Mouse (Mus musculus): ENCODE measurements around the gene Tmx2.
"Not testable (repeated sequence)": the region's sequence is repeated elsewhere in the genome, so short reads cannot be mapped to it uniquely, and the experiment has no call there.

Gene Tmx2

DNA sequence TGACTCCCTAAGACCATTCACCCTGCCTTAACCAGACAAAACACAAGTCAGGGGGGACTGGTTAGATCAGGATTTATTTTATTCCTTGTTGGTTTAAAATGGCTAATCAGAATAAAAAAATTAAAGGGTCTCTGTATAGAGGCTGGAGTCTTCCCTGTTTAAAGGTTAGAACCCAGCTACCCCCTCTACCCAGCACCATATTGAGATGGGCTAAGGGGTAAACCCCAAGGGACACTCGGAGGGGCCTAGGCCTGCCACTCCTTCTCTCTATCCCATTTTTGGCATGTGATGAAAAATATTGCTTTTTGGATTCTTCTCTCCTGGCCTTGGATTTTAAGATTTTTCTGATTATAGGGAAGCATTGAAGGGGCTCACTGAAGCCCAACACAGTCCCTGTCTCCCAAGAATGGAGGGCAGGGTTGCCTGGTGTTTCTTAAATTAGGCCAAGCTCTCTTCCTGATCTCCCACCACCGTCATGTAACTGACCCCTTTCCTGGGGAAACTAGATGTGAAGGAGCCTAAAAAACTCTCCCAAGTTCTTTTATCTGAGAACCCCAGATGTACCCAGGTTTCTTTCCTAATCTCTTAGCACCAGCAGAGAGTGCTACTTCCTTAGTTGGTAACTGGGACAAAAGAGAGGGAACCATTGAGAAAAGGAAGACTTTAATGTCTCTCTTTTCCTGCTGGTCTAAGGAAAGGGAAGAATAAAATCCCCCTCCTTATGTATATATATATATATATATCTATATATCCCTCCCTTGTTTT is 9.3 kb upstream of the Tmx2 start:
- DNase-seq (ENCODE audit: low read depth, low spot score) = no peak

GRCm38 (mm10) chr2:84682605-84683183 is 3.8 kb upstream of the Tmx2 start:
- DNase-seq (ENCODE audit: low read depth, low spot score) = no peak

DNA sequence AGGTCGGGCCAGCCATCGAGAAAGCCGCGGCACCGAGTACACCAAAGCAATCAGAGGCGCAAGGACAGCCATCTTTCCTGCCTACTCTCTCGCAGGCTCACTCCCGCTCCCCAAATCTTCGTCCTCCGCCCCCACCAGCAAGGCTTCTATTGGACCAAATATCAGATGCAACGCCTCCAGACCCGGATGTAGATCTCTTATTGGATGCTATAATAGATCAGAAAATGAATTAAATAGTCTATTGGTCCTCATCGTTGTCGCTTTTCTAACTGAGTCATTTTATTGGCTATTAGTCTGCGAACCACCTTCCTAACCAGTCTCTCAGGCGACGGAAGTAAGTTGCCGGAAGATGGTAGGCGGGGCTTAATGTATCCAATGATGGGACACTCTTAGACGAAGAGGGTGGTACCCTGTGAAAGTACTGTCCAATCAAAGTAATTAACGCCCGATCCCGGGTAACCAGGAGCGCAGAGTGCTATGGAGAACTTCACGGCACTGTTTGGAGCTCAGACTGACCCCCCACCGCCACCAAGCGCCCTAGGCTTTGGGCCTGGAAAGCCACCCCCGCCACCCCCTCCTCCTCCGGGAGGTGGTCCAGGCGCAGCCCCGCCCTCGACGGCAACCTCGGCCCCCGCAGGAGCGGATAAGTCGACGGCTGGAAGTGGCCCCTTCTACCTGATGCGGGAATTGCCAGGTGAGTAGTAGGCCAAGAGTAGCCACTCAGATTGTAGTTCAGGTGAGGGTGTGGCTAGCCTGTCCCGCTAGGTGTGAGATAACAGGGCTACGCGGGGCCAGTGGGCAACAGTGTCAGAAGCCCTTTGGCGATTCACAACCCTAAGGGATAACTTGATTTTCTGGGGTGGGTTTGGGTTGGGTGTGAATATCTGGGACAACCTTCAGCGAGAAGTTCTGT is 716 bp downstream of the Tmx2 start, which contains the start of the genes Gm28635 and Med19:
Gene Gm28635, minus strand, starts transcription at position 74 of the 913 bp plus-strand sequence.
Gene Med19, plus strand, starts transcription at position 435 of the 913 bp plus-strand sequence.
- DNase-seq (ENCODE audit: low read depth, low spot score) = peak; percentile 98

- no peak for DNase-seq (ENCODE audit: low read depth, low spot score)
Measured at GRCm38 (mm10) chr2:84677270-84677967, 1.5 kb downstream of the Tmx2 start.

GRCm38 (mm10) chr2:84671535-84671934 is 7.4 kb downstream of the Tmx2 start:
- DNase-seq (ENCODE audit: low read depth, low spot score) = not testable (repeated sequence)

GRCm38 (mm10) chr2:84670569-84670933 is 8.4 kb downstream of the Tmx2 start, which contains the start of gene Selenoh:
TSS of gene Selenoh (minus strand) at chr2:84670770.
- peak; percentile 92 for DNase-seq (ENCODE audit: low read depth, low spot score)

DNA sequence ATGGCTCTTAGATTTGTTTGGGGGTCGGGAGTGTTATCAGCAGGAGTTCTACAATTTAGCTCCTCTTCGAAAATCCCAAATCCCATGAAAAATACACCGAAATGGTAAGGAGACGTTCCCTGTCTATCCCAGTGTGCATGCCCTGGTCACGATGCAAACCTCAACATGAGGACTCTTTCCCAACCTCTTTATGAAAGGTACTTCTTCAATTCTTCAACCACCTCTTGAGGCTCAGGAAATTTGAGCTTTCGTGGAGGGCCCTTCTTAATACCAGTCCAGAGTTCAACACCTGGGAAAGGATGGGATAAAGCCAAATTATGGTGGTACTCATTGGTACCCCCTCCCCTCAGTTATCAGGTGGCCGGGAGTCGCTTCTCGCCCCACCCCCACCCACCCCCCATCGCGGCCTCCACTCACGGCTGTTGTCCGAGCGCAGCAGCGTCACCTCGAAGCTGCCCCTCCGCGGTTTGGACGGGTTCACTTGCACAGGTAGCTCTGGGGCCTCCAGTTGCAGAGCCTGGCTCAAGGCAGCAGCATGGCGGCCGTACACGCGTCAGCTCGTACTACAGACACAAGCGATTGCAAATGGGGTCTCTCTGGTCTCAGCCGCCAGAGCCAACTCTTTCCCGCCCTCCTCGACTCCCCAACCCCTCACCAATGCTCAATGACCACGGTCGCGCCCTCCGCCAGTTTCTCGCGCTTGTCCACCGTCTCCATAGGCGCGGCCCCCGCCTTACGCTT is 8.9 kb downstream of the Tmx2 start:
- peak; percentile 51 for DNase-seq (ENCODE audit: low read depth, low spot score)

GRCm38 (mm10) chr2:84666081-84666480 is 12.9 kb downstream of the Tmx2 start:
- DNase-seq (ENCODE audit: low read depth, low spot score) = no peak

DNA sequence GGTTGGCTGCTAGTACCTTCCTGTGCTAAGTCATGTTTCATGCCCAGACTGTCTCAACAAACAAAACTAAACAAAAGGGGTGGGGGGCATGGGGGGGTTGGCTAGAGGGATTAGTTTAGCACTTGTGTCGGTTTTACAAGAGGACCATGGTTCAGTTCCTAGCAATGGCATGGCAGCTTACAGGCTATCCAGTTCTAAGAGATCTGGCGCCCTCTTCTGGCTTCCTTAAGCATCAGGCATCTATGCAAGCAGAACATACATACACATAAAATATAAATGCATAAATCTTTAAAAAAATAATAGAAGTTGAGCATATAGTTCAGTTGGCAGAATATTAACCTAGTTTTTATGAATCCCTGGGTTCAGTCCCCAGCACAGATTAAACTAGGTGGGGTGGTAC is 16.1 kb downstream of the Tmx2 start:
- DNase-seq (ENCODE audit: low read depth, low spot score) = peak; percentile 76

GRCm38 (mm10) chr2:84660253-84660652 is 18.7 kb downstream of the Tmx2 start:
- DNase-seq (ENCODE audit: low read depth, low spot score) = peak; percentile 81

- no peak for DNase-seq (ENCODE audit: low read depth, low spot score)
Measured at GRCm38 (mm10) chr2:84658806-84659205, 20.1 kb downstream of the Tmx2 start, which contains the start of gene Btbd18. TSS of gene Btbd18 (plus strand) at chr2:84659079.

GRCm38 (mm10) chr2:84655864-84656263 is 23.1 kb downstream of the Tmx2 start:
- DNase-seq (ENCODE audit: low read depth, low spot score) = no peak

- no peak for DNase-seq (ENCODE audit: low read depth, low spot score)
Measured at GRCm38 (mm10) chr2:84653354-84653753, 25.6 kb downstream of the Tmx2 start.

- peak; percentile 22 for DNase-seq (ENCODE audit: low read depth, low spot score)
Measured at GRCm38 (mm10) chr2:84650464-84651195, 28.3 kb downstream of the Tmx2 start, which contains the start of gene Ctnnd1. TSS of gene Ctnnd1 (minus strand) at chr2:84650765.

- DNase-seq (ENCODE audit: low read depth, low spot score) = no peak
Measured at GRCm38 (mm10) chr2:84649674-84650073, 29.3 kb downstream of the Tmx2 start.

DNA sequence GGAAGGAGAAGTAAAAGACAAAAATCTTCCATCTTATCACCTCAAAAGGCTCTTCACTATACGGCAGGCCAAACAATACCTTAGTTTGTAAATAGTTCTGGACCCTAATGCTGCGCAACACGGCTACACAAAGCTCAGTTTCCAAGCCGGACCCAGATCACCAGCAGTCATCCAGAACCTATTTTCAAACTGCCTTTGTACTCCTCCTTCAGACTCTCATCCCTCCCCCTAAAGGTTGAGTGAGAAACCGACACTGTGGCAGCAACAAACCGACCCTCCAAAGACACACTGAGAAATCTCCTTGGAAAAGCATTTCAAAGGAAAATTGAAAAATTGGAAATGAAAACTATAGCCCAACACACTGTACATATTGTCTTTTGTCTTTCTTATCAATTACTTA is 30.6 kb downstream of the Tmx2 start:
- DNase-seq (ENCODE audit: low read depth, low spot score) = no peak

DNA sequence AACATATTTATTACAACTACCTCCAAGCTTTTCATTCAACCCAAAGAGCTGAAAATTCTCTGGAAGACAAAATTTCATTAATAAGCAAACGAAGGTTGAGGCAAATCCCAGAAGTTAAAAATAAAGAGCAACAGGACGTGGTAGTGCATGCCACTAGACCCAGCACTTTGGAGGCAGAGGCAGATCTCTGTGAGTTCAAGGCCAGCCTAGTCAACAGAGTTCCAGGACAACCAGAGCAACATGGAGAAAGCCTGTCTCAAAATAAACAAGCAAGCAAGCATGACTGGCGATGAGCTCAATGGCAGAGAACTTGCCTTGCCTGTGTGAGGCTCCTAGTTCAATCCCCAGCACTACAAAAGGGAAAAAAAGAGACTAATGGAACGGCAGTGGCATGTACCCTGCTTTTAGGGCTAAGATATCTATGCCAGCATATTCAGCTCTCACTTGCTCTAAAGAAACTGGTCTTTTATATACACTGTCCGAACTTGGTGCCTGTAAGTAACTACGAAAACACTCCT is 31.8 kb downstream of the Tmx2 start:
- DNase-seq (ENCODE audit: low read depth, low spot score) = no peak

DNA sequence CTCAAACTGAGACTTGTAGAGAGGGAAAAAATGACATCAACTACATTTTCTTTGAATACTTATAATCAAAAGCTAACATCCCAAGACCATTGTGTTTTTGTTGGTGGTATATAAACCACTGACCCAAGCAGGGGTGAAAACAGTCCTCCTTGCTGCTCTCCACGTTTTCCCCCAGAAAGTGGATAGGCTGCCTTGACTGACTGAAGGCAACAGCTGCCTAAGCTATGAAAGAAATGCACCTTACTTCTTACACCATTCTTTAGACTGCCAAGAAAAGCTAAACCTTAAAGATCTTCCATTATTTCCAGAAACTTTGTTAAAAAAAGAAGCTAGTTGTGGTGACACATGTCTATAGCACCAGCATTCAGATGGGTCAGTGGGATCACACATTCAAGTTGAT is 32.8 kb downstream of the Tmx2 start:
- no peak for DNase-seq (ENCODE audit: low read depth, low spot score)

- DNase-seq (ENCODE audit: low read depth, low spot score) = no peak
Measured at GRCm38 (mm10) chr2:84640833-84641232, 38.1 kb downstream of the Tmx2 start.

Data from CD4-positive, CD25-positive, alpha-beta regulatory T cell, adult 2 months (primary cell).